Mouse (Mus musculus) myocyte (in vitro differentiated cells): ENCODE data around the gene Hexim2.

Experiments used
- POLR2A ChIP-seq: IDR thresholded peaks from one replicate; pipeline ENCODE4 v1.6.1; 2011; ENCODE audit warnings: low read depth, mild to moderate bottlenecking, control low read depth, moderate library complexity; ENCODE audit not compliant: insufficient read length
- USF1 ChIP-seq: IDR thresholded peaks from one replicate; pipeline ENCODE4 v1.6.1; 2011; ENCODE audit warnings: low read depth, mild to moderate bottlenecking, control low read depth, moderate library complexity

DNA sequence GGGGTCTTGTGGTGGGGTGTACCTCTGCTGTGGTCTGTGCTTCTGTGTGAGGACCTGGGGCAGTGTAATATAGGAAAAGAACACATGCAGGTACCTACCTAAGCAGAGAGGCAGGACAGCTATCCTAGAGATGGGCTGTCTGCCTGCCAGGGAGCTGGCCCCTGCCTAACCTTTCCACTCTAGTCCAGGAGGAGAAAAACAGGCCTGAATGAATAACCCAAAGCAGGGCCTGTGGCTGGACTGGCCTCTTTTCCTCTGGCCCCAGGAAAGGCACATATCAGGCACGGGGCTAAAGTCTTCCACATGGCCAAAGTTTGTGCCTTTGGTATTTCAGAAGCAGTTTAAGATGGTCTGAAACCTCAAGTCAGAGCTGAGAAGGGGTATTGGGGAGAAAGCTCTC is 48.2 kb downstream of the Hexim2 start:
- TF ChIP-seq POLR2A (no peak), USF1 (no peak)
